Mouse (Mus musculus): ENCODE measurements around the gene Wdr1.

DNA sequence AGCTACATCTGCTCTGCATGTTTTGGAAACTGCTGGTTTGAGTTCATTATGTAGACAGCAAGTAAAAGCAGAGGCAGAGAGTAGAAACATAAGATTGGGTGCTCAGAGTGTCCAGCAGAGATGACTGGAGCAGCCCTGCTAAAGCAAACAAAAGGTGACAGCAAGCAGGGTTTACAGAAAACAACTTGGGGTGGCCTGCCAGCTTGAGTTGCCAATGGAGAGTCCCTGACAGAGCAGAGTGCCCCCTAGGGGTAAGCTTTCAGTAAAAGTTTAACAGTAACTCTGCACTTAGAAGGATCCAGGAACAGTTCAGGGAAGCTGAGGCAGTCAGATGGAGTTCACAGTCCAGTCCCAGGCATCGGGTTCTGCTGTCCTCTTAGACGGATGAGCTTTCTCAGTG is 7.9 kb upstream of the Wdr1 start:
- TF ChIP-seq CTCF (IDR thresholded peaks at IDR 0.05; ENCODE audit: borderline replicate concordance, insufficient read depth, low read depth, low read length) = peak; percentile 48; the same call in 1 of the 2 replicates
- TF ChIP-seq POLR2A (IDR thresholded peaks at IDR 0.05; ENCODE audit: borderline replicate concordance, insufficient read depth, low read length) = no peak

Measured in cerebellum, adult 2 months (tissue).